Mouse (Mus musculus) gastrocnemius, postnatal 10 days (tissue): ENCODE measurements around the gene Olfr1218. TPM values are rescaled to one million over a fixed set of nuclear protein-coding genes. Genes with fewer than 3 reads are reported as not detected.
"Not testable (repeated sequence)": the region's sequence is repeated elsewhere in the genome, so short reads cannot be mapped to it uniquely, and the experiment has no call there.

Experiments used
- DNase-seq: peaks from one replicate; pipeline ENCODE4 v3.0.0; 2021; ENCODE audit warnings: mixed read lengths
- long read RNA-seq, 2 experiments: library from polyadenylated mRNA; stranded (forward); transcript quantifications; one replicate each; pipeline ENCODE4 v2.0.0; 2021
- total RNA-seq, 2 experiments: library from RNA; stranded (reverse); gene quantifications; 2 replicates each; pipeline ENCODE4 v1.2.3; 2021

The Olfr1218 gene
- not detected for total RNA-seq
- long read RNA-seq, experiment 1 = 0 reads
- long read RNA-seq, experiment 2 = 0 reads

DNA sequence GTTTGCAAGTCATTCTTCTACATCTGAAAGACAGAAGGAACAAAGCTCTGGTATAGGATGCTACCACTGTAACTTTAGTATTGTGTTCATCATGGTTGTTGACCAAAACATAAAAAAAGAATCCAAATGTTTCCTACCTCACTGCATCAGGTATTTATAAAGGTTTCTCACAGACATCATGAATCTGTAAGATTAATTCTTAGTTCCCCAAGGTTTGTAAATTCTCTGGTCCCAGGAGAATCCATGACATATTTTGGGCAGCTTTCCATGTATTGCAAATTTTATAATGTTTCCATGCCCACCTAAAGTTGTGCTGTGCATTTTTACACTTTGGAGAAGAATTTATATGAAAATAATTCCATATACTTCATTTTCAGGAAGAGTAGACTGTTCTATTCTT is at the start of gene Olfr1218:
Gene Olfr1218, minus strand, starts transcription at position 101 of the 400 bp plus-strand sequence.
- no peak for DNase-seq

- no peak for DNase-seq
Observed at GRCm38 (mm10) chr2:89106735-89107134, 45.7 kb upstream of the Olfr1218 start, which contains the start of gene Olfr1220. Gene Olfr1220, minus strand, starts transcription at chr2:89106835.

GRCm38 (mm10) chr2:89105651-89106050 is 44.7 kb upstream of the Olfr1218 start:
- no peak for DNase-seq

GRCm38 (mm10) chr2:89093848-89094247 is 32.9 kb upstream of the Olfr1218 start:
- no peak for DNase-seq

GRCm38 (mm10) chr2:89083413-89083812 is 22.4 kb upstream of the Olfr1218 start, which contains the start of gene Olfr1219:
Gene Olfr1219, minus strand, starts transcription at chr2:89083513.
- no peak for DNase-seq

- DNase-seq = no peak
Observed at GRCm38 (mm10) chr2:89081487-89081886, 20.5 kb upstream of the Olfr1218 start.

- DNase-seq = no peak
Observed at GRCm38 (mm10) chr2:89031965-89032364, 29.0 kb downstream of the Olfr1218 start, which contains the start of gene Olfr1217. Gene Olfr1217, minus strand, starts transcription at chr2:89032065.

GRCm38 (mm10) chr2:89021436-89021835 is 39.6 kb downstream of the Olfr1218 start:
- DNase-seq = not testable (repeated sequence)

DNA sequence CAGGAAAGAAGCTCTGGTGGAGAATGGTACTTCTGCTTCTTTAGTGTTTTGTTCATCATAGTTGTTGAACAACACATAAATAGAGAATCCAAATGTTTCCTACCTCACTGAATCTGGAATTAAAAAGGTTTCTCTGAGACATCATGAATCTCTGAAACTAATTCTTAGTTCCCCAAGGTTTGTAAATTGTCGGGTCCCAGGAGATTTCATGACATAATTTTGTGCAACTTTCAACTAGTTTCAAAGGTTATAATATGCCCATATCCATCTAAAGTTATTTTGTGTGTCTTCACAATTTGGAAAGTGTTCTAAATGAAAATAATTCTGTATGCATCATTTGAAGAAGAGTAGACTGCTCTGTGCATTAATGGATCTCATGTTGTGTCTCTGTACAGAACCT is 42.7 kb downstream of the Olfr1218 start, which contains the start of gene Olfr1216:
Gene Olfr1216, minus strand, starts transcription at position 101 of the 400 bp plus-strand sequence.
- DNase-seq = no peak

DNA sequence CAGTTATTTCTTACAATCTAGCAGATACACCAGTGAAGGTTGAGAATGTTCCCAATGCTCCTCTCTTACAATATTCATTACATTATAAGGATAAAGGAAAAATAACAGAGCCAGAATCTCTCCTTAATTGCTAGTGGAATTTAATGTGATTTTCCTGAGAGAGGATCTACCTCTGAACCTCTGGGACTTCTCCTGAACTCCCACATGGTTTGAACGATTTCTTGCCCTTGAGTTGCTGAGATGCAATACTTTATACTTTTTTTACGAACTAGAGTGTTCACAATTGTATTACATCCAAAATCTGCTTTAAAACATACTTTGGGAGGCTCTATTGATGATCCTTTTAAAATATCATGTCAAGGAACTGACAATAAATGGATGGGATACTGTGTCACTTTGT is 54.1 kb downstream of the Olfr1218 start, which contains the start of gene Olfr1215:
Gene Olfr1215, minus strand, starts transcription at position 101 of the 400 bp plus-strand sequence.
- no peak for DNase-seq

Other genes with a start within 250 kb of the Olfr1218 start
- not detected for gene Olfr1202, start 246.7 kb downstream of the Olfr1218 start, total RNA-seq
- not detected for gene Olfr1205, start 231.4 kb downstream of the Olfr1218 start, total RNA-seq
- not detected for gene Olfr1204, start 211.9 kb downstream of the Olfr1218 start, total RNA-seq
- not detected for gene Olfr1206, start 198.0 kb downstream of the Olfr1218 start, total RNA-seq
- not detected for gene Olfr1208, start 158.9 kb downstream of the Olfr1218 start, total RNA-seq
- gene Olfr1209, start 146.0 kb downstream of the Olfr1218 start, total RNA-seq = not detected
- not detected for gene Olfr1211, start 123.1 kb downstream of the Olfr1218 start, total RNA-seq
- gene Olfr1212, start 107.2 kb downstream of the Olfr1218 start, total RNA-seq = not detected
- gene Gm13762, start 80.9 kb downstream of the Olfr1218 start, total RNA-seq = not detected
- gene Olfr1214, start 68.5 kb downstream of the Olfr1218 start, total RNA-seq = not detected
- not detected for gene Olfr1215, start 54.2 kb downstream of the Olfr1218 start, total RNA-seq
- not detected for gene Olfr1216, start 42.8 kb downstream of the Olfr1218 start, total RNA-seq
- not detected for gene Olfr1217, start 29.1 kb downstream of the Olfr1218 start, total RNA-seq
- not detected for gene Olfr1219, start 22.3 kb upstream of the Olfr1218 start, total RNA-seq
- gene Olfr1220, start 45.6 kb upstream of the Olfr1218 start, total RNA-seq = not detected
- gene Olfr1221, start 56.1 kb upstream of the Olfr1218 start, total RNA-seq = not detected
- gene Olfr1222, start 71.9 kb upstream of the Olfr1218 start, total RNA-seq = not detected
- gene Olfr1223, start 90.4 kb upstream of the Olfr1218 start, total RNA-seq = not detected
- not detected for gene Olfr1224-ps1, start 102.9 kb upstream of the Olfr1218 start, total RNA-seq
- not detected for gene Olfr1225, start 113.5 kb upstream of the Olfr1218 start, total RNA-seq
- not detected for gene Olfr1226, start 138.9 kb upstream of the Olfr1218 start, total RNA-seq
- gene Olfr1228, start 192.9 kb upstream of the Olfr1218 start, total RNA-seq = not detected
- gene Olfr1229, start 226.8 kb upstream of the Olfr1218 start, total RNA-seq = not detected
- not detected for gene Olfr1230, start 236.1 kb upstream of the Olfr1218 start, total RNA-seq
- gene Olfr1231, start 245.9 kb upstream of the Olfr1218 start, total RNA-seq = not detected